Mouse (Mus musculus) frontal cortex, postnatal 36 days (tissue): ENCODE results near the gene Macc1.

Source experiments
- DNase-seq, 2 experiments: peaks; one replicate each; pipeline ENCODE4 v3.0.0; 2022; ENCODE audit warnings: low spot score in 2 of 2

The Macc1 gene

DNA sequence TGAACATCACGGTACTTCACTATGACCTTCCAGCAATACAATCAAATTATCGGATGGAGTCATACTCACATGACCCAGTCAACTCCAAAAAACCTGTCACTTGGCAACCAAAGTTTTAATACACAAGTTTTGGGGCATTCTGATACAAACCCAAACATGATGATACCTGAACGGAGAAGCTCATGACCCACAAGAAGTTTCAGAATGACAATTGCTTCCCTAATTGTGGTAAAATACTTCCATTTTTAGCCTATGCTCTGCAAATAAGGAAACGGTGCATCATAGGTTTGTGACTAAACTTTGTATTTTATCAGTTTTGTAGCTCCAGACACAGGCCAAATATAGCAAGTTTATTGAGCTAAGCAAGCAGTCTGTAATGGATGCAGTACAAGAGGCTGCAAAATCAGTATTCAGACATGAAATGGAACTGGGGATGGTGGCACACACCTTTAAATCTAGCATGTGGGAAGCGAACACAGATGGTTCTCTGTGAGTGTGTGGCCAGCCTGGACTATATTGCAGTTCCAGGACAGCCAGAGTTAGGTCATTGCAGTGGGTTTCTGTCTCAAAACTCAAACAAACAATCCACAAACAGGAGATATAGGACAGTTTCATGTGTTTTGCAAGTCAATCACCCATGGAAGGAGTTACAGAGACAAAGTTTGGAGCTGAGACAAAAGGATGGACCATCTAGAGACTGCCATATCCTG is 170.0 kb downstream of the Macc1 start:
- DNase-seq = peak in 1 of 2 experiments; percentile 6

DNA sequence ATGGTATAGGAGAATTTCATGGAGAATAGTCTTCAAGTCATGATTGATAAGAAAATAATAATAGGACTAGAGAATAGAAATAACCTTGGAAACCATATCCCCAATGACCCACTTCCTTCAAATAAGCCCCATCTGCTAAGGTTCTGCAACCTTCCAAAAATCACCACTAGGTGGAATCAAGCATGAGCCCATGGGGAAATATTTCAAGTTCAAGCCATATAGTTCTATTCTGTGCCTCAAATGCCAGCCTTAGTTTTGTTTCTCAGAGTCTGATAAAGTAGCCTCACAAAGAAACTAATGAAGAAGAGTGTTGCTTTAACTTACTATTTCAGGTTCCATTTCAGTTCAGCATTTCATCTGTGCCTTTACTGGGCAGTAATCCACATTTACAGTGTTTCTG is 197.1 kb downstream of the Macc1 start:
- DNase-seq = no peak
